Mouse (Mus musculus) embryonic facial prominence, embryonic 12.5 days (tissue): ENCODE measurements around the gene Tm9sf2. TPM values are rescaled to one million over a fixed set of nuclear protein-coding genes. Genes with fewer than 3 reads are reported as not detected.

ENCODE experiments used
- ATAC-seq: fragments of 200-750 bp; cut with Nextera tagmentation; 2 replicates; pipeline ENCODE4 v1.8.0; 2017; ENCODE audit not compliant: insufficient number of reproducible peaks, insufficient read depth, low FRiP score, low TSS enrichment
- H3K27ac ChIP-seq: fragments of 300-500 bp; sonication (generic); 2 replicates; pipeline ENCODE4 v1.5.1; 2016; ENCODE audit warnings: mild to moderate bottlenecking
- H3K27me3 ChIP-seq: fragments of 300-500 bp; sonication (generic); 2 replicates; pipeline ENCODE4 v1.6.1; 2016; ENCODE audit warnings: mild to moderate bottlenecking, moderate library complexity
- H3K36me3 ChIP-seq: fragments of 300-500 bp; sonication (generic); 2 replicates; pipeline ENCODE4 v1.6.1; 2016; ENCODE audit warnings: mild to moderate bottlenecking
- H3K4me1 ChIP-seq: fragments of 300-500 bp; sonication (generic); 2 replicates; pipeline ENCODE4 v1.6.1; 2016
- H3K4me2 ChIP-seq: fragments of 300-500 bp; sonication (generic); replicated peaks from 2 replicates; pipeline ENCODE4 v1.6.1; 2016; ENCODE audit warnings: mild to moderate bottlenecking, moderate library complexity
- H3K4me3 ChIP-seq: fragments of 300-500 bp; sonication (generic); 2 replicates; pipeline ENCODE4 v1.5.1; 2016; ENCODE audit warnings: mild to moderate bottlenecking
- H3K9ac ChIP-seq: fragments of 300-500 bp; sonication (generic); 2 replicates; pipeline ENCODE4 v1.6.1; 2016; ENCODE audit warnings: mild to moderate bottlenecking, moderate library complexity
- H3K9me3 ChIP-seq: fragments of 300-500 bp; sonication (generic); 2 replicates; pipeline ENCODE4 v1.6.1; 2016; ENCODE audit warnings: mild to moderate bottlenecking, moderate library complexity
- WGBS: fragments of 180-500 bp; shearing (Covaris S2); methylation state at CpG from one replicate; pipeline ENCODE4 v1.1.7; 2016; 5-methylcytosine and 5-hydroxymethylcytosine counted together
- polyA plus RNA-seq: library from polyadenylated mRNA; unstranded; fragments of >200 nt; fragmentation: Nextera tagmentation; extraction: Ambion mirVana; gene quantifications from 2 replicates; pipeline ENCODE4 v1.2.1, GENCODE M21; 2016

Gene Tm9sf2
- polyA plus RNA-seq, 1 experiment from 2014 or later = 147 TPM

DNA sequence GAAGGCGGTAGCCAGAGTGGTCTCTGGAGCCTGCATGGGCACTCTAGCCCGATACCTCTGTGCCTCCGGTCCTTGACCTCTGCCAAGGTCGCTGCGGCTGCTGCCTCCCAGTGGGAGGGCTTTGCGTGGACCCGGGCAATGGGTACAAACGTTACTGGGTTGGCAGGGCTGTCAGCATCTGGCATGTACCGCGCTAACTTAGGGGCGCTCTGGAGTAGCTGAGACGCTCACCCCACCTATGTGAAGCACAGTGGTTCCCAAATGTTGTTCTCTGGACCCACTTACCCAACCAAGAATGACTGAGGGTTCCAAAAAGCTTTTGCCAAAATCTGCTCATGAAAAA is 74.9 kb downstream of the Tm9sf2 start:
- H3K4me2 ChIP-seq = peak overlapping the region; percentile 62
- peak; percentile 71; the same call in 1 of the 2 replicates for ATAC-seq
- H3K4me3 ChIP-seq = peak overlapping the region; percentile 78
- H3K4me1 ChIP-seq = 0 out of 2 replicates have a peak, but pooled peaks cover 6% of the 10 kb centered on the region
- H3K9me3 ChIP-seq = no peaks in the 10 kb centered on the region
- no peaks in the 10 kb centered on the region for H3K36me3 ChIP-seq
- 3% methylated on average over 12 of the region's 12 CpGs for WGBS
- H3K27me3 ChIP-seq = no peaks in the 10 kb centered on the region
- no peak overlapping the region; the same call in 1 of the 2 replicates for H3K27ac ChIP-seq
- peak overlapping the region; percentile 77 for H3K9ac ChIP-seq

DNA sequence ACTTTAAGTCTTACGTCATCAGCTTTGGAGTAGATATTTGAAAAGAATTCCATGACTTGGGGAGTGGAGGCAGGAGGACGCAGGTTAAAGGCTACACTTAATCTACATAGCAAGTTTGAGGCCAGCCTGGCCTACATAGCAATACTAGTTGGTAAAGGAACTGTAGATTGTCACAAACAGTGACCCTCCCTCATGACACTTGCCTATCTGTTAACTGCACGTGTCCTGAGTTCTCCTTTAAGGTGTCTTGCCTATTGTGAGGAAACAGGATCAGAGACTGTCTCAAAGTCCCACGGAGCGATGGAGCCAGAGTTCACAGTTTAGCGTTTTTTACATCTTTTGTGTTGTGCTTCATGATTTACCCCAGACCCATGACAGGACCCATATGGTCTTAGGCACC is 75.4 kb downstream of the Tm9sf2 start:
- 0 out of 2 replicates have a peak, but pooled peaks cover 6% of the 10 kb centered on the region for H3K4me1 ChIP-seq
- 77% methylated on average over 6 of the region's 6 CpGs for WGBS

DNA sequence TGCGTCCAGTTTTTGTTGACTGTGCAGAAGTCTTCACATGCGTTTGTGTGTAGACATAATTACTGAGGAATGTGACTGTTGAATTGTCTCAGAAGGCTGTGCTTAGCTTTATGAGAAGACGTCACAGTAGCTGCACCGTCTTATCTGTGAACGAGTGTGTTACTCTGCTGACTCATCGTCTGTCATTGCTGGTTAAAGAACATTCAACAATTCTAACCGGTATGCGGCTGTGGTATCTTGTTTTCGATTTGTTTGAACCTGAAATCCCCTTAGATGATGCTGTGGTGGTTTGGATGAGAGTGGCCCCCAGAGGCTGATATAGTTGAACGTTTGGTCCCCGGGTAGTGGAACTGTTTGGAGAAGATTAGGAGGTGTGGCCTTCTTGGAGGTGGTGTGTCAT is 77.1 kb downstream of the Tm9sf2 start:
- ATAC-seq = no peak
- no peaks in the 10 kb centered on the region for H3K9me3 ChIP-seq
- no peak overlapping the region for H3K4me3 ChIP-seq
- no peak overlapping the region for H3K27ac ChIP-seq
- H3K4me2 ChIP-seq = no peak overlapping the region
- no peaks in the 10 kb centered on the region for H3K36me3 ChIP-seq
- 0 out of 2 replicates have a peak, but pooled peaks cover 6% of the 10 kb centered on the region for H3K4me1 ChIP-seq
- H3K9ac ChIP-seq = no peak overlapping the region
- H3K27me3 ChIP-seq = no peaks in the 10 kb centered on the region
- WGBS = 83% methylated on average over 11 of the region's 11 CpGs

More for the DNA sequence above, 75.4 kb downstream of the Tm9sf2 start:
- Histone ChIP-seq H3K9ac (no peak overlapping the region), H3K4me2 (peak overlapping the region; percentile 62), H3K36me3 (no peaks in the 10 kb centered on the region), H3K27me3 (no peaks in the 10 kb centered on the region), H3K27ac (no peak overlapping the region), H3K4me3 (peak overlapping the region; percentile 78), H3K9me3 (no peaks in the 10 kb centered on the region)
- ATAC-seq = no peak

DNA sequence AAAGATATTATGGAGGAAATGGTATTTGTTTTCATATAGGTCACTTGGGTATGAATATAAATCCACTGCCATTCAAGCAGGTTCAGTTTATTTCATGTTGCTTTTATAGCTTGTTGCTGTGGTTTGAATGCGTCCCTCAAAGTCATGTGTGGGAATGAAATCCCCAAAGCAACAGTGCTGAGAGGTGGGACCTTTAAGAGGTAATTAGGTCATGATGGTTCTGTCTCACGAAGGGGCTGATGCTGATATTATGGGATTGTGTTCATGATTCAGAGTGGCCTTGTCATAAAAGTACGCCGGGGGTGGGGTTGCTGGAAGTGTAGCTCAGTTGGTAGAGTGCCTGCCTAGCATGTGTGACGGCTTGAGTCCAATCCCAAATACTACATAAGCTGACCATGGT is 81.4 kb downstream of the Tm9sf2 start:
- WGBS = 89% methylated on average over 5 of the region's 5 CpGs
- no peaks in the 10 kb centered on the region for H3K4me1 ChIP-seq
- H3K36me3 ChIP-seq = no peaks in the 10 kb centered on the region
- ATAC-seq = no peak
- no peaks in the 10 kb centered on the region for H3K9me3 ChIP-seq
- H3K27me3 ChIP-seq = no peaks in the 10 kb centered on the region
- no peak overlapping the region for H3K4me3 ChIP-seq
- H3K9ac ChIP-seq = no peak overlapping the region; the same call in 1 of the 2 replicates
- H3K27ac ChIP-seq = no peak overlapping the region
- H3K4me2 ChIP-seq = no peak overlapping the region

DNA sequence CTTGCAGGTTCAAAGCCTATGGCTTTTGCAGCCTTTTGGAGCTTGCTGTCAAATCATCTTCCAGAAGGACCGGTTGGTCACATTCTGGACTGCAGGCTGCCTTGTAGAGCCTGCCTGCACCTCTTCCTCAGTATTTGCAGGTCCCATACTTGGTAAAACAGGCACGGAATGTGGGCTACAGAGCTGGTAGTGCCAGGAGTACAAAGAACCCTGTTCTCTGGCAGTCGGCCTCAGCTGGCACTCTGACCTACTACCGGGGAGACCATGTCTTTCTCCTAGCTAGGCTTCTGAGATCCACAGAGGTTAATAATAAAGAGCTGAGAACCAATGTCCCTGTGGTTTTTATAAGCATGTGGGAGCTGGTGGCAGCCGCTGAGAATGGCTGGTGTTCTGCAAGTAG is 83.1 kb downstream of the Tm9sf2 start:
- ATAC-seq = no peak
- WGBS = 73% methylated on average over 5 of the region's 5 CpGs
- Histone ChIP-seq H3K9ac (no peak overlapping the region), H3K27me3 (no peaks in the 10 kb centered on the region), H3K27ac (no peak overlapping the region), H3K4me1 (no peaks in the 10 kb centered on the region), H3K4me3 (no peak overlapping the region), H3K4me2 (no peak overlapping the region), H3K36me3 (no peaks in the 10 kb centered on the region), H3K9me3 (no peaks in the 10 kb centered on the region)

DNA sequence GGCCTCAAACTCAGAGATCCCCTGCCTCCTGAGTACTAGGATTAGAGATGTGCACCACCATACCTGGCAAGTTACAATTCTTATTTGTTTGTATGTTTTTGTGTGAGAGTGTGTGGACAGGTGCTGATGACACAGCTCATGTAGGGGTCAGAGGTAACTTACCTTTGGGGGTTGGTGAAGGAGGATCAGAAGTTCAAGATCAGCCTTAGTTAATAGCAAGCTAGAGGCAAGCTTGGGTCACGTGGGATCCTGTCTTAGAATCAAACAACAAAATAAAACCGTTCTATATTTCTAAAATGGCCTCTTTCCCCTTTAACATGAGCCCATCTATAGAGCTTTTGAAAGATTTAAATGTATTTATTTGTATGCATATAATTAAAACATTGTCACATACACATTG is 83.7 kb downstream of the Tm9sf2 start:
- Histone ChIP-seq H3K4me1 (no peaks in the 10 kb centered on the region), H3K9me3 (no peaks in the 10 kb centered on the region), H3K27me3 (no peaks in the 10 kb centered on the region), H3K4me2 (no peak overlapping the region), H3K36me3 (no peaks in the 10 kb centered on the region), H3K9ac (no peak overlapping the region), H3K4me3 (no peak overlapping the region), H3K27ac (no peak overlapping the region)
- 19% methylated on average over 2 of the region's 2 CpGs for WGBS
- no peak for ATAC-seq

DNA sequence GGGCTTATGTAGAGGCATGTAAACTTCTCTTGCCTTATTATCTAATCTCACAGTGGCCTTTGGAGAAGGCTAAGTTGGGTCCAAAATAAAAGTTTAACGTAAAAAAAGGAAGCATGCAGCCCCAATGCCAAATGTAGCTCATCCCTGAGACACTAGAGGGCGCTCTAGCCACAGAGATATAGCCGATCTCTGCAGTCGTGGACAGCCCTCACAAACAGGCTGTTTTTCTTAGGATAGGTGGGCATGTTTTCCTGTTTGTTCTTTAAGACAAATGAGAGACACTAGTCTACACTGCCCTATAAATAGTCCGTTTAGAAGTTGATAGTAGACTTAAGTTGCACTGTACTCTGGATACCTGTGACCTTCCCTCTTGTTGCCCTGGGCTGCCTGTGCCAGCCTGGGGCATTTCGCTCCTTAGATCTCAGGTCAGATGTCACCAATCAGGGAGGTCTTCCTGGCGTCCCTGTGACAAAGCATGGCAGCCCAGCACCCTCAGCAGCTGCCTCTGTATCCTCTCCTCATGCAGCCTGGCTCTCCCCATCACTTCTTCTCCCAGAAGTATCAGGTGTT is 84.2 kb downstream of the Tm9sf2 start:
- Histone ChIP-seq H3K4me2 (no peak overlapping the region), H3K9me3 (no peaks in the 10 kb centered on the region), H3K9ac (no peak overlapping the region), H3K4me3 (no peak overlapping the region), H3K4me1 (no peaks in the 10 kb centered on the region), H3K36me3 (no peaks in the 10 kb centered on the region), H3K27me3 (no peaks in the 10 kb centered on the region), H3K27ac (no peak overlapping the region)
- 12% methylated on average over 7 of the region's 7 CpGs for WGBS
- peak; percentile 64; the same call in 1 of the 2 replicates for ATAC-seq

DNA sequence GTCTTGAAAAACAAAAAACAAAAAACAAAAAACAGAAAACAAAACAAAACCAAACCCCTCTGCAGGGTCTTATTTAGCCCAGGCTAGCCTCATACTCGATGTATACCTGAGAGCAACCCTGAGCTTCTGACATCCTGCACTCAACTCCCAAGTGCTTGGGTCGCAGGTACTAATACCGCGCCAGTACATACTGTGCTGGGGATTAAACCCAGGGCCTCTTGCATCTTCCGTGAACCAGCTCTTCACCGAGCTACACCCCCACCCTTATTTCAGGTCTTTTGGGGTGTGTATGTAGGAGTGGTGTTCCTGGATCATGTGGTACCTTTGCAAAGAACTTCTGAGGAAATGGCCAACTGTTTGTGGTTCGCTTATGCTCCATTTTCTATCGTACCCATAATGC is 87.8 kb downstream of the Tm9sf2 start:
- no peak overlapping the region for H3K27ac ChIP-seq
- WGBS = 93% methylated on average over 8 of the region's 8 CpGs

DNA sequence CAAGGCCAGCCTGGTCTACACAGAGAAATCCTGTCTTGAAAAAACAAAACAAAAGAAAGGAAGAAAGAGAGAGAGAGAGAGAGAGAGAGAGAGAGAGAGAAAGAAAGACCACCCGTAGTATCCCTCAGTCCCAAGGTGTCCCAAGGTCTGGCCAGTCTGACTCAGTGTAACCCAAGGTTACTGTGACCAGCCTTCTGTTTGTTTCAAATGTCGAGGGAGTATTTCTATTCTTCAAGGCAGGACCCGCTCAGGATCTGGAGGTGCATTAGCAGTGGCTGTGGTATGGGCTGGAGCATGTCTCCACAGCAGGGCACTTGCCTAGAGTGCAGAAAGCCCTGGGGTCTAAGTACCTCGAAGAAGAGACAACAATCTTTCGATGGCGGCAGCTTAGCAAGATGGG is 90.0 kb downstream of the Tm9sf2 start:
- Histone ChIP-seq H3K27me3 (no peaks in the 10 kb centered on the region), H3K4me3 (no peak overlapping the region), H3K9ac (no peak overlapping the region), H3K4me2 (no peak overlapping the region), H3K36me3 (no peaks in the 10 kb centered on the region), H3K9me3 (no peaks in the 10 kb centered on the region), H3K27ac (no peak overlapping the region), H3K4me1 (no peaks in the 10 kb centered on the region)
- 80% methylated on average over 6 of the region's 6 CpGs for WGBS
- no peak for ATAC-seq

More for the DNA sequence above, 87.8 kb downstream of the Tm9sf2 start:
- no peaks in the 10 kb centered on the region for H3K4me1 ChIP-seq
- H3K9me3 ChIP-seq = no peaks in the 10 kb centered on the region
- no peak for ATAC-seq
- H3K4me3 ChIP-seq = no peak overlapping the region
- H3K27me3 ChIP-seq = no peaks in the 10 kb centered on the region
- H3K4me2 ChIP-seq = no peak overlapping the region
- H3K9ac ChIP-seq = no peak overlapping the region
- H3K36me3 ChIP-seq = no peaks in the 10 kb centered on the region

DNA sequence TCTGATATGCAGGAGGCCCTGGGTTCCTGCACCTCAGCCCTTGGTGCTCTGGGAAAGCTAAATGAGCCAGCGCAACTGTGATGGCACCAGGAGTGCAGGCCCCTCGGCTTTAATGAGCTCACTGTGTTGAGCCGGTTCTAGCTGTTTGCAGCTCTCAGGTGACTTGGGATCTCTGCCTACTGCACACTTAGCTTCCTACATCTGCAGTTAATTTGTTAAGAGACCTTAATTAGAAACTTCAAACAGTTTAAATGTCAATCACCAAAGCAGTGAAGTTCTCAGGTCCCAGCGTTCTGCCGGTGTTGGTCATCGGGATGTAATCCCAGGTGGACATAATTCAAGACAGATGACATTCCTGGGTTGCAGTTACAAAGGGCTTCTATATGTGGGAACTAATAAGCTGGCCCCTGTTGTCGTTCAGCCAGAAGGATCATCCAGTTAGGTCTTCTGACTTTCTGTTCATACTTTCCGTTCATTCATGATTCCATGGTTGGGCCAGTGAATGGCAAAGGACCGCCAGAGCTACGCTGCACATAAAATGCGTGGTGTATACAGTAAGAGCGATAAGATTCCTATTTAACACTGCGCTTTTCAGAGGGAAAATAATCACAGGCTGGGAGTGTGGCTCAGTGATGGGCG is 93.5 kb downstream of the Tm9sf2 start:
- no peak for ATAC-seq
- no peaks in the 10 kb centered on the region for H3K27me3 ChIP-seq
- no peak overlapping the region for H3K9ac ChIP-seq
- no peaks in the 10 kb centered on the region for H3K9me3 ChIP-seq
- H3K27ac ChIP-seq = no peak overlapping the region
- no peaks in the 10 kb centered on the region for H3K4me1 ChIP-seq
- WGBS = 28% methylated on average over 14 of the region's 14 CpGs
- no peak overlapping the region for H3K4me3 ChIP-seq
- no peak overlapping the region for H3K4me2 ChIP-seq
- no peaks in the 10 kb centered on the region for H3K36me3 ChIP-seq

DNA sequence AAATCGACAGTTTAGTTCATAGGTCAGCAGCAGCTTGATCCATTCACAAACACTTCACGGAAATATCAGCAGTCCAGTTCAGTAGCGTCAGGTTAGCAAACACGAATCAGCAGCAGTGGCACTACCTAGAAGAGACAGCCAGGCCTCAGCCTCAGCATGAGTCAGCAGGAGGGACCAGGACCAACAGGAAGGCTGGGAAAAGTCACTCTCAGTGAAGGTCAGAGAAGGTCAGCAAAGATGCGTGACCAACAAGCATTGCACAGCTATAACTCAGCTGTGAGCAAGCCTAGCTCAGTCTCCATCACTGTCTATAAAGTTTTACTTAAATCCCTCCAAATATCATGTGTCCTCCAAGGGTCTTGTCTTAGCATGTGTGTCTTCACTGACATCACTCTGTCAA is 102.3 kb downstream of the Tm9sf2 start:
- WGBS = 77% methylated on average over 5 of the region's 5 CpGs
- H3K27ac ChIP-seq = no peak overlapping the region
- H3K4me3 ChIP-seq = no peak overlapping the region
- no peaks in the 10 kb centered on the region for H3K4me1 ChIP-seq
- H3K36me3 ChIP-seq = no peaks in the 10 kb centered on the region
- no peak for ATAC-seq
- H3K9ac ChIP-seq = no peak overlapping the region
- no peak overlapping the region for H3K4me2 ChIP-seq
- no peaks in the 10 kb centered on the region for H3K27me3 ChIP-seq
- no peaks in the 10 kb centered on the region for H3K9me3 ChIP-seq
